Comparison of ENCODE assay signal across 7 mouse cellular contexts in the genomic region with DNA sequence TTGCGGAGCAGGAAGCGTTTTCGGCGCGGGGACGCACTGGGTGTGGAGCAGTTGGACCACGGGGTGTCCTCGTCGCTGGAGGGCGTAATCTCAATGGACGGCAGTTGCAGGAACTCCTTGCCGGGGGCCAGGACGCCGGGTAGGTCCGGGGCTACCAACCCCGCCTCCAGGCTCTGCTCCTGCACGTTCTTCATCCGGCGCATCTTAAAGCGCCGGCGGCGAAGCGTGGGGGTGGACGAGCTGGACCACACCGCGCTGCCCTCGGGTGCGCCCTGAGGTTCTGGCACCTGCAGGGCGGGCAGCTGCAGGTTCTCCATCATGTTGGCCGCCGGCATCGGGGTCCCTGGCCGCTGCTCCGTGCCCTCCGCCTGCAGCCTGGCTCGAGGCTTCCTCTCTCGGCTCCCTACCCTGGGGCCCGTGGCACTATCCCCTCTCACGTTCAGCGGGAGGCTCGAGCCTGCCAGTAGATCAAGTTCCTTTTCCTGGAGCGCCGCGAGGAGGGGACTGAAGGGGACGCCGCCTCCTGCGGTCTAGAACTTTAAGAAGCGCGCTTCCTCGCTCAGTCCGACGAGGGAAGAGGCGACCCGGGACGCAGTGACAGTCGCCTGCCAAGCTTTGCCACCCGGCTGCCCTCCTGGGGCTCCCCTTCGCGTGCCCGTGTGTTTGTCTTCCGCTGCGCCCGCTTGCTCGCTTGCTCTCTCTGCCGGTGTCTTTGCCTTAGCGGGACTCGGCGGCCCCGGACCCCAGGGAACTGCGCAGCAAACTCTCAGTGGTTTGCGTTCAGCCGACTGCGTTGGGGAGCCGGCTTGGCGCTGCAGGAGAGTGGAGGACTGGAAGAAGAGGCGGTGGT.
DNase-seq lines count a peak whose midpoint lies in the region; ATAC-seq and TF ChIP-seq lines count a peak whose summit lies in the region.

No protein-coding gene starts in this region.

- H3K36me3 ChIP-seq in intestine, embryonic 14.5 days (ENCODE audit: control insufficient read depth, insufficient read depth, low read length): no peaks in the 10 kb centered on the region
- no peaks in the 10 kb centered on the region for H3K36me3 ChIP-seq in liver, embryonic 12.5 days

- peak; percentile 49 for ATAC-seq in intestine, embryonic 14.5 days (replicated peaks; ENCODE audit: low FRiP score, low TSS enrichment, low read depth)
- ATAC-seq in liver, embryonic 12.5 days: peak; percentile 57
- ATAC-seq in monocyte, adult 5-6 weeks (replicated peaks; ENCODE audit: insufficient number of reproducible peaks, low FRiP score, low TSS enrichment, poor library complexity, severe bottlenecking): peak; percentile 58

- no peaks in the 10 kb centered on the region for H3K27me3 ChIP-seq in intestine, embryonic 14.5 days (replicated peaks; ENCODE audit: control insufficient read depth, insufficient read depth, low read length)
- H3K27me3 ChIP-seq in liver, embryonic 12.5 days (replicated peaks): peaks cover 13% of the 10 kb centered on the region

- TF ChIP-seq POLR2A in cortical plate, adult 2 months (IDR thresholded peaks at IDR 0.05; ENCODE audit: extremely low read depth, insufficient read depth, low read length): no peak

- H3K4me3 ChIP-seq in cortical plate, adult 2 months (ENCODE audit: insufficient read depth, low read length): peak overlapping the region; percentile 43
- H3K4me3 ChIP-seq in intestine, embryonic 14.5 days (ENCODE audit: low read depth, low read length): peak overlapping the region; percentile 70
- H3K4me3 ChIP-seq in liver, embryonic 12.5 days: peak overlapping the region; percentile 57

- WGBS in intestine, embryonic 14.5 days: under 1% methylated on average over 77 of the region's 77 CpGs
- under 1% methylated on average over 77 of the region's 77 CpGs for WGBS in liver, embryonic 12.5 days (ENCODE audit: insufficient replicate concordance)

- peak overlapping the region; percentile 55 for H3K9ac ChIP-seq in intestine, embryonic 14.5 days (ENCODE audit: low read length)
- H3K9ac ChIP-seq in liver, embryonic 12.5 days: peak overlapping the region; percentile 39

- H3K4me1 ChIP-seq in cortical plate, adult 2 months (ENCODE audit: control insufficient read depth, insufficient read depth, low read length): peaks cover 4% of the 10 kb centered on the region
- H3K4me1 ChIP-seq in intestine, embryonic 14.5 days (replicated peaks; ENCODE audit: control insufficient read depth, insufficient read depth, low read length): peaks cover 13% of the 10 kb centered on the region
- H3K4me1 ChIP-seq in liver, embryonic 12.5 days: peaks cover 37% of the 10 kb centered on the region

- intact Hi-C loops in gastrocnemius, postnatal 36 days (cut with DNase I): no loop called here

- DNase-seq in adrenal gland, postnatal 10 days: peak; percentile 69
- DNase-seq in gastrocnemius, postnatal 36 days: peak; percentile 27 to 38
- DNase-seq in intestine, embryonic 14.5 days (ENCODE audit: low spot score): peak; percentile 80
- DNase-seq in spleen, postnatal 36 days (ENCODE audit: low spot score in 2 of 2): peak; percentile 63 to 65

- no peak for TF ChIP-seq CTCF in cortical plate, adult 2 months (IDR thresholded peaks at IDR 0.05; ENCODE audit: extremely low read depth, insufficient read depth, low read length)

- no peak overlapping the region for H3K27ac ChIP-seq in cortical plate, adult 2 months (ENCODE audit: insufficient read depth, low read length)
- H3K27ac ChIP-seq in intestine, embryonic 14.5 days (ENCODE audit: low read depth): peak overlapping the region; percentile 60; the same call in 1 of the 2 replicates
- H3K27ac ChIP-seq in liver, embryonic 12.5 days: peak overlapping the region; percentile 17; the same call in 1 of the 2 replicates

- H3K4me2 ChIP-seq in intestine, embryonic 14.5 days (ENCODE audit: low read length): peak overlapping the region; percentile 97
- peak overlapping the region; percentile 85 for H3K4me2 ChIP-seq in liver, embryonic 12.5 days

- H3K9me3 ChIP-seq in intestine, embryonic 14.5 days (ENCODE audit: control insufficient read depth, low read length): no peaks in the 10 kb centered on the region
- H3K9me3 ChIP-seq in liver, embryonic 12.5 days (replicated peaks): no peaks in the 10 kb centered on the region
